Mouse (Mus musculus) intestine, embryonic 16.5 days (tissue): Measurements from ENCODE around the gene Dlg1. TPM values are rescaled to one million over a fixed set of nuclear protein-coding genes. Genes with fewer than 3 reads are reported as not detected.

Experiments used
- ATAC-seq: fragments of 200-750 bp; cut with Nextera tagmentation; 2 replicates; pipeline ENCODE4 v1.8.0; 2017; ENCODE audit warnings: moderate TSS enrichment, moderate library complexity
- H3K27ac ChIP-seq: fragments of 300-500 bp; sonication (generic); 2 replicates; pipeline ENCODE4 v1.5.1; 2014; ENCODE audit warnings: mild to moderate bottlenecking, low read length
- H3K27me3 ChIP-seq: fragments of 300-500 bp; sonication (generic); replicated peaks from 2 replicates; pipeline ENCODE4 v1.6.1; 2014; ENCODE audit warnings: low read length, control low read depth, mixed read lengths; ENCODE audit not compliant: control insufficient read depth, insufficient read depth
- H3K36me3 ChIP-seq: fragments of 300-500 bp; sonication (generic); 2 replicates; pipeline ENCODE4 v1.6.1; 2014; ENCODE audit warnings: low read length, control low read depth; ENCODE audit not compliant: control insufficient read depth, insufficient read depth
- H3K4me1 ChIP-seq: fragments of 300-500 bp; sonication (generic); 2 replicates; pipeline ENCODE4 v1.6.1; 2014; ENCODE audit warnings: low read length, control low read depth, mixed read lengths; ENCODE audit not compliant: control insufficient read depth, insufficient read depth
- H3K4me2 ChIP-seq: fragments of 300-500 bp; sonication (generic); 2 replicates; pipeline ENCODE4 v1.6.1; 2014; ENCODE audit warnings: low read depth, low read length, control low read depth
- H3K4me3 ChIP-seq: fragments of 300-500 bp; sonication (generic); 2 replicates; pipeline ENCODE4 v1.5.1; 2014; ENCODE audit warnings: mild to moderate bottlenecking, low read length
- H3K9ac ChIP-seq: fragments of 300-500 bp; sonication (generic); 2 replicates; pipeline ENCODE4 v1.6.1; 2014; ENCODE audit warnings: low read depth, low read length
- H3K9me3 ChIP-seq: fragments of 300-500 bp; sonication (generic); 2 replicates; pipeline ENCODE4 v1.6.1; 2016; ENCODE audit warnings: low read length, control low read depth; ENCODE audit not compliant: control insufficient read depth
- WGBS: fragments of 180-500 bp; shearing (Covaris S2); extraction: QIAGEN DNeasy Blood & Tissue Kit; methylation state at CpG from one replicate; pipeline ENCODE4 v1.1.7; 2014; 5-methylcytosine and 5-hydroxymethylcytosine counted together
- polyA plus RNA-seq: library from polyadenylated mRNA; unstranded; fragments of >200 nt; fragmentation: Nextera tagmentation; extraction: Ambion mirVana; gene quantifications from 2 replicates; pipeline ENCODE4 v1.2.1, GENCODE M21; 2015

Dlg1 gene
- polyA plus RNA-seq, 1 experiment from 2014 or later = 14.1 TPM

DNA sequence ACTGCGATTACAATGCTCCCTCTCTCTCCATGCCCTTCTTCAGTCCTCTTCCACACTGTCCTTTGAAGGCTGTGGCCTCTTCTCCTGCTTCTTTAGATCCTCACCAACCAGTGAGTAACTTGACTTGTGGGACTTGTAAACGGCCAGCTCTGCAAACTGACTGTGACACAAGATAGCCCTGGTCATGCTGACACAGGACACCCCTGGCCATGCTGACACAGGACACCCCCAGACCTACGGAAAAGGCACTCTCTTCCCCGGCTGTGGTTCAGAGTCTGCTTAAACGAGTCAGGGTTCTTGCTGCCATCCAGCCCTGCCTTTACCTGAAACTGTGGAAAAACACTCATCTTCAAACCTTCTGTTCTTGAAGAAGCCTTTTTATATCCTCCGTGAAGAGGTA lies 36.9 kb upstream of the Dlg1 start:
- Histone ChIP-seq H3K27ac (no peak overlapping the region), H3K4me2 (no peak overlapping the region), H3K4me1 (no peaks in the 10 kb centered on the region), H3K27me3 (no peaks in the 10 kb centered on the region), H3K9me3 (no peaks in the 10 kb centered on the region), H3K36me3 (no peaks in the 10 kb centered on the region), H3K9ac (no peak overlapping the region), H3K4me3 (no peak overlapping the region)
- WGBS = 84% methylated on average over 6 of the region's 6 CpGs
- no peak for ATAC-seq

DNA sequence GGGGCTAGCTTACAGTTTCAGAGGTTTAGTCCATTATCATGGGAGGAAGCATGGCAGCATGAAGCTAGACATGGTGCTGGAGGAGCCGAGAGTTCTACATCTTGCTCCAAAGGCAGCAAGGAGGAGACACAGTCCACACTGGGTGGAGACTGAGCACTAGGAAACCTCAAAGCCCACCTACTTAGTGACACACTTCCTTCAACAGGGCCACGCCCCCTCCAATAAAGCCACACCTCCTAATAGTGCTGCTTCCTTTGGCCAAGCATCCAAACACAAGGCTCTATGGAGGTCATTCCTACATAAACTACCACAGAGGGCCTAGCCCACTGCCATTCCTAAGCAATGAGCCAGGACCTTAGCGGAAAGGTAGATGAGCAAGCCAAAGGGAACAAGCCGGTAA lies 32.9 kb upstream of the Dlg1 start:
- Histone ChIP-seq H3K4me1 (no peaks in the 10 kb centered on the region), H3K27ac (no peak overlapping the region), H3K9ac (no peak overlapping the region), H3K27me3 (no peaks in the 10 kb centered on the region), H3K4me2 (no peak overlapping the region), H3K9me3 (no peaks in the 10 kb centered on the region), H3K4me3 (no peak overlapping the region), H3K36me3 (no peaks in the 10 kb centered on the region)
- 95% methylated on average over 4 of the region's 4 CpGs for WGBS
- ATAC-seq = no peak

- ATAC-seq = no peak
- Histone ChIP-seq H3K27ac (no peak overlapping the region), H3K4me1 (no peaks in the 10 kb centered on the region), H3K36me3 (no peaks in the 10 kb centered on the region), H3K27me3 (no peaks in the 10 kb centered on the region), H3K9ac (no peak overlapping the region), H3K4me3 (no peak overlapping the region), H3K9me3 (no peaks in the 10 kb centered on the region), H3K4me2 (no peak overlapping the region)
- WGBS = 81% methylated on average over 3 of the region's 3 CpGs
These were observed 32.2 kb upstream of the Dlg1 start for GRCm38 (mm10) chr16:31631046-31631445.

DNA sequence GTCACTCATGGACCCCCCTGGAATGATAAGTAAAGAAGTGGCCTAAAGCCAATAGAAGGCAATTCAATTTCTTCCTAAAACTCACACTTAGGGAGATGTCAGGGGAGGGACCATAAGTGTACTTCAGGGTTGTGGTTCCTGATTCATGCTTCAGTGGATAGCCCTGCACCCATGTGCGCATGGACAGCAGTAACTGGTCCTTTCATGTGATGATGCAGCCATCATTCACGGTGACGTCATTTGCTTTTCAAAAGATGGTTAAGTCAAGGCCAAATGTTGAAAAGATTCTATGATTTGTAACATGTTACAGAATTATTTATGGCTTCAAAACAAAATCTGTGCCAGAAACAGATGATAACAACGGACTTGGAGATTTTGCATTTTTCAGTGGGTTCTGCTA lies 28.9 kb upstream of the Dlg1 start:
- ATAC-seq = no peak
- H3K27me3 ChIP-seq = no peaks in the 10 kb centered on the region
- no peak overlapping the region for H3K4me2 ChIP-seq
- H3K4me1 ChIP-seq = no peaks in the 10 kb centered on the region
- H3K9me3 ChIP-seq = no peaks in the 10 kb centered on the region
- no peak overlapping the region for H3K27ac ChIP-seq
- WGBS = 91% methylated on average over 4 of the region's 4 CpGs
- no peak overlapping the region for H3K4me3 ChIP-seq
- no peak overlapping the region for H3K9ac ChIP-seq
- no peaks in the 10 kb centered on the region for H3K36me3 ChIP-seq

GRCm38 (mm10) chr16:31638393-31638792 lies 24.9 kb upstream of the Dlg1 start:
- no peak for ATAC-seq
- Histone ChIP-seq H3K27me3 (no peaks in the 10 kb centered on the region), H3K36me3 (no peaks in the 10 kb centered on the region), H3K4me2 (no peak overlapping the region), H3K27ac (no peak overlapping the region), H3K4me3 (no peak overlapping the region), H3K9ac (no peak overlapping the region), H3K9me3 (no peaks in the 10 kb centered on the region), H3K4me1 (no peaks in the 10 kb centered on the region)
- WGBS = 28% methylated on average over 7 of the region's 7 CpGs

- no peak overlapping the region for H3K27ac ChIP-seq
- H3K27me3 ChIP-seq = no peaks in the 10 kb centered on the region
- ATAC-seq = no peak
- H3K9me3 ChIP-seq = no peaks in the 10 kb centered on the region
- H3K9ac ChIP-seq = no peak overlapping the region
- no peaks in the 10 kb centered on the region for H3K36me3 ChIP-seq
- no peak overlapping the region for H3K4me2 ChIP-seq
- H3K4me3 ChIP-seq = no peak overlapping the region
- no peaks in the 10 kb centered on the region for H3K4me1 ChIP-seq
- WGBS = 62% methylated on average over 4 of the region's 4 CpGs
These were observed 23.3 kb upstream of the Dlg1 start for GRCm38 (mm10) chr16:31639946-31640345.

GRCm38 (mm10) chr16:31641776-31642175 lies 21.5 kb upstream of the Dlg1 start:
- no peak overlapping the region for H3K4me2 ChIP-seq
- H3K27me3 ChIP-seq = no peaks in the 10 kb centered on the region
- WGBS = 73% methylated on average over 4 of the region's 4 CpGs
- H3K4me1 ChIP-seq = no peaks in the 10 kb centered on the region
- H3K9me3 ChIP-seq = no peaks in the 10 kb centered on the region
- no peak overlapping the region for H3K9ac ChIP-seq
- no peak overlapping the region for H3K4me3 ChIP-seq
- H3K36me3 ChIP-seq = no peaks in the 10 kb centered on the region
- H3K27ac ChIP-seq = no peak overlapping the region
- no peak for ATAC-seq

DNA sequence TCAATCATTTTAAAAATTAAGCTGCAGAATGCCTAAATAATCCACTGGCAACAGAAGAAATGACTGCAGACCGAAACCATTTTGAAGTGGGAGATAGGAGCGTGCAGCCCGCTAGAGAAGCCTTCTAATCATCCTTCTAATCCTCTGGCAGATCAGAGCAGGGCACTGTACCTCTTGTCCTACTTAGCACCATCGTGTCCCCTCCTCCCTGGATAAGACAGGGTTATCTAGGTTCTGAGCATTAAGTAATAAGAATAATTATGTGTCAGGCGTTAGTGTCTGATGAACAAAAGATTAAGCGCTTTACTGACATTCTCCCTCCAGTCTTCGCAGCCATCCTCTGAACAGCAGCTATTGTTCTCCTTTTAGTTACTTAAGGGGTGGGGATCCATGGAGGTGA lies 16.0 kb upstream of the Dlg1 start:
- Histone ChIP-seq H3K27ac (no peak overlapping the region), H3K9ac (no peak overlapping the region), H3K9me3 (no peaks in the 10 kb centered on the region), H3K4me2 (no peak overlapping the region), H3K4me3 (no peak overlapping the region), H3K27me3 (no peaks in the 10 kb centered on the region), H3K36me3 (no peaks in the 10 kb centered on the region), H3K4me1 (no peaks in the 10 kb centered on the region)
- ATAC-seq = no peak
- 77% methylated on average over 7 of the region's 7 CpGs for WGBS

DNA sequence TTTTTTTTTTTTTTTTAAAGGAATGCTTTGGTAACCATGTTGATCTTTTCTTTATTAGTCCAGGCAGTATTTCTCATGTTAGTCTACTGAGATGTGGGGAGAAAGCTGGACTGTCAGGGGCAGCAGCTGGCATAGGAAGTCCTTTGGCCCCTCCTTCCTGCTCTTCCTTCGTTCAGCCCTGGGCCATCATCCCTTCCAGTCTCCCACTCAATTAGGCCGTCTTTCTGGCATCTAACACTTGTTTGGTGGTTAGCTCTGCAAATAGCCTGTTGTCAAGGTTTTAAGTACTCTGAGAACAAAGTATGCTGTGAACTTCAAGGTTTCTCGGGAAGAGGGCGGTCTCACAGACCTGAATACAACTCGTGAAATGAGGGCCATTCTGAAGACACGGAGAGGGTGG lies 12.5 kb upstream of the Dlg1 start:
- no peaks in the 10 kb centered on the region for H3K9me3 ChIP-seq
- H3K27ac ChIP-seq = no peak overlapping the region
- H3K27me3 ChIP-seq = no peaks in the 10 kb centered on the region
- no peaks in the 10 kb centered on the region for H3K4me1 ChIP-seq
- H3K4me2 ChIP-seq = no peak overlapping the region
- WGBS = 28% methylated on average over 6 of the region's 6 CpGs
- H3K9ac ChIP-seq = no peak overlapping the region
- ATAC-seq = no peak
- no peaks in the 10 kb centered on the region for H3K36me3 ChIP-seq
- H3K4me3 ChIP-seq = no peak overlapping the region

DNA sequence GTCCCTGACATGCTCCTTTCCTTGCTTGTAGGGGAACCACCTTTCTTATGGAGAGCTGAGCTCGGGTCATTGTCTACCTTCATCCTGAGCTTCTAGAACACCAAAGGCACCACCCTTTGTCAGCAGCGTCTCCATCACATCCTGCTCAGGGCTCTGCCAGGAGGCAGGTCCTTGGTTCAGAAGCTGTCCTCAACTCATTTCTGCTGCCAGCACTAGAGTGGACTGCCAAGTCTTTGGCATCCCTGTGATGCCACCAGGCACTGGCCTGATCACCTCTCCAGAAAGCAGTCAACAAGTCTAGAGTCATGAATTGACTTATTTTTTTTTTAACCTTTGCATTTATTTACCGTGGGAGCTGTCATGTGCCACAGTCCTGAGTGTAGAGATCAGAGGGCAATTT lies 11.7 kb upstream of the Dlg1 start:
- no peak overlapping the region for H3K27ac ChIP-seq
- H3K4me1 ChIP-seq = no peaks in the 10 kb centered on the region
- no peak overlapping the region for H3K9ac ChIP-seq
- H3K4me3 ChIP-seq = no peak overlapping the region
- H3K27me3 ChIP-seq = no peaks in the 10 kb centered on the region
- WGBS = 70% methylated on average over 3 of the region's 3 CpGs
- H3K4me2 ChIP-seq = no peak overlapping the region
- no peaks in the 10 kb centered on the region for H3K36me3 ChIP-seq
- no peaks in the 10 kb centered on the region for H3K9me3 ChIP-seq
- ATAC-seq = no peak
